Mouse (Mus musculus): Measurements from ENCODE around the gene Saxo1. TPM values are rescaled to one million over a fixed set of nuclear protein-coding genes. Genes with fewer than 3 reads are reported as not detected.

The Saxo1 gene
- polyA plus RNA-seq, 1 experiment from 2014 or later = not detected

DNA sequence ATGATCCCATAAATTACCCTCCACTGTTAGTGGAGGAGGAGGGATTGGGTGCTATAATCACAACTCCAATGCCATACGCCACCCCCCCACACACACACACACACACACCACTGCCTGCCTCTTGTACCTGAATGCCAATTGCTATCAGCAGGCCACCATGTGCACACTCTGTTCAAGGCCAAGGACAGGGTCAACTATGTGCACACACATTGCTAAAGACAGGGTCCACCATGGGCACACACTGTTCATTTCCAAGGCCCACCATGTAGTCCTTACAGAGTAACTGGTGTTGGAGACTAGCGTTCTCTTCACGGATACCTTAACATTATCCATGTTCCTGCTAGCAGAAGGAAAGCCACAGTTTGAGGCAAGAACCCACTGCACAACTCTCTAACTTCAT is 2.9 kb upstream of the Saxo1 start:
- no peak for ATAC-seq
- no peaks in the 10 kb centered on the region for H3K36me3 ChIP-seq (ENCODE audit: control insufficient read depth, insufficient read depth, low read length)
- no peak overlapping the region for H3K27ac ChIP-seq (ENCODE audit: low read length)
- H3K9me3 ChIP-seq (replicated peaks; ENCODE audit: control insufficient read depth, low read length, poor library complexity, severe bottlenecking) = no peaks in the 10 kb centered on the region
- H3K27me3 ChIP-seq (ENCODE audit: control insufficient read depth, insufficient read depth, low read depth, low read length) = no peaks in the 10 kb centered on the region
- no peak overlapping the region for H3K4me2 ChIP-seq (ENCODE audit: low read length)
- H3K9ac ChIP-seq (ENCODE audit: low read depth, low read length) = no peak overlapping the region
- WGBS = 100% methylated on average over 3 of the region's 3 CpGs
- no peak overlapping the region for H3K4me3 ChIP-seq (ENCODE audit: low read depth, low read length)
- H3K4me1 ChIP-seq (ENCODE audit: control insufficient read depth, insufficient read depth, low read length) = no peaks in the 10 kb centered on the region

DNA sequence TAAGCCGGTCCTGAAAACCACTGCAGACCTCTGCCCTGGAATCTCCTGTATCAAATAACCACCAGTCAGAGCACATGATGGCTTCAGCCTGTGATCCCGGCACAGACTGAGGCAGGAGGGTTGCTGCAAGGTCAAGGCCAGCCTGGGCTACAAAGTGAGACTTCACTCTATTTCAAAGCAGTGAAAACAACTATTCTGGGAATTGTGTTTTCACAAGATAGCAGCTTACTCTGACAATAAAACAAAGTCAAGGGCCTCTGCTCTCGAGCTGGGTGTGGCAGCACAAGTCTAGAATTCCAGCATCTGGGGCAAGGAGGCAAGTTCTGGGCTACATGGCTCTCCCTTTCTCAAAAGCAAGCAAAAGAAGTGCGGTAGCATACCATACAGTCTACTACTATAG is 878 bp upstream of the Saxo1 start:
- Histone ChIP-seq H3K4me1 (ENCODE audit: control insufficient read depth, insufficient read depth, low read length) (no peaks in the 10 kb centered on the region), H3K4me2 (ENCODE audit: low read length) (no peak overlapping the region), H3K9ac (ENCODE audit: low read depth, low read length) (no peak overlapping the region), H3K36me3 (ENCODE audit: control insufficient read depth, insufficient read depth, low read length) (no peaks in the 10 kb centered on the region), H3K4me3 (ENCODE audit: low read depth, low read length) (no peak overlapping the region), H3K27me3 (ENCODE audit: control insufficient read depth, insufficient read depth, low read depth, low read length) (no peaks in the 10 kb centered on the region), H3K9me3 (replicated peaks; ENCODE audit: control insufficient read depth, low read length, poor library complexity, severe bottlenecking) (no peaks in the 10 kb centered on the region), H3K27ac (ENCODE audit: low read length) (no peak overlapping the region)
- ATAC-seq = no peak
- 85% methylated on average over 4 of the region's 4 CpGs for WGBS

GRCm38 (mm10) chr4:86557371-86557770 is 757 bp downstream of the Saxo1 start:
- Histone ChIP-seq H3K4me3 (ENCODE audit: low read depth, low read length) (no peak overlapping the region), H3K36me3 (ENCODE audit: control insufficient read depth, insufficient read depth, low read length) (no peaks in the 10 kb centered on the region), H3K9me3 (replicated peaks; ENCODE audit: control insufficient read depth, low read length, poor library complexity, severe bottlenecking) (no peaks in the 10 kb centered on the region), H3K9ac (ENCODE audit: low read depth, low read length) (no peak overlapping the region), H3K27me3 (ENCODE audit: control insufficient read depth, insufficient read depth, low read depth, low read length) (no peaks in the 10 kb centered on the region), H3K4me2 (ENCODE audit: low read length) (no peak overlapping the region), H3K4me1 (ENCODE audit: control insufficient read depth, insufficient read depth, low read length) (no peaks in the 10 kb centered on the region), H3K27ac (ENCODE audit: low read length) (no peak overlapping the region)
- WGBS = 80% methylated on average over 7 of the region's 7 CpGs
- no peak for ATAC-seq

- no peak overlapping the region for H3K4me2 ChIP-seq (ENCODE audit: low read length)
- no peaks in the 10 kb centered on the region for H3K9me3 ChIP-seq (replicated peaks; ENCODE audit: control insufficient read depth, low read length, poor library complexity, severe bottlenecking)
- WGBS = 26% methylated on average over 6 of the region's 6 CpGs
- peak; percentile 60 for ATAC-seq
- H3K4me1 ChIP-seq (ENCODE audit: control insufficient read depth, insufficient read depth, low read length) = no peaks in the 10 kb centered on the region
- no peak overlapping the region for H3K27ac ChIP-seq (ENCODE audit: low read length)
- no peak overlapping the region for H3K9ac ChIP-seq (ENCODE audit: low read depth, low read length)
- no peaks in the 10 kb centered on the region for H3K27me3 ChIP-seq (ENCODE audit: control insufficient read depth, insufficient read depth, low read depth, low read length)
- no peaks in the 10 kb centered on the region for H3K36me3 ChIP-seq (ENCODE audit: control insufficient read depth, insufficient read depth, low read length)
- no peak overlapping the region for H3K4me3 ChIP-seq (ENCODE audit: low read depth, low read length)
Measured at GRCm38 (mm10) chr4:86555035-86555707, 3.0 kb downstream of the Saxo1 start.

DNA sequence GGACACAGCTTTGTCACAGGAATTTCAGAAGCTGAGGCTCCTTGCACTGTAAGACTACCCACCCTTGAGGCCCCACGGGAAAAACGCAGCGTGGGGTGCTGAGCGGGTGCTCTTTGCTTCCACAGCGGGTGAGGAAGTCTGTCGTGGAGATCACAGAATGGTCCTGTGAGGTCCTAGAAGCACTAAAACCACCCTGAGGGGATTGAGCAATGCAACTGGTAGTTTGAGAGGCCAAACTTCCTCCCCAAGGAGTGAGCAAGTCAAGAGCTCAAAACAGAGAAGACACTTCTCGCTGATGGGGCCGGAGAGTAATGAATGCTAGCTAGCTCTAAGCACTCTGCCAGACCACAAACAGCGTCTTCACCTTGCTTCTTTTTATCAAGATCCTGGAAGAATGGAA is 9.8 kb downstream of the Saxo1 start:
- Histone ChIP-seq H3K27ac (ENCODE audit: low read length) (no peak overlapping the region), H3K9ac (ENCODE audit: low read depth, low read length) (no peak overlapping the region), H3K4me1 (ENCODE audit: control insufficient read depth, insufficient read depth, low read length) (no peaks in the 10 kb centered on the region), H3K4me3 (ENCODE audit: low read depth, low read length) (no peak overlapping the region), H3K4me2 (ENCODE audit: low read length) (no peak overlapping the region), H3K36me3 (ENCODE audit: control insufficient read depth, insufficient read depth, low read length) (no peaks in the 10 kb centered on the region), H3K9me3 (replicated peaks; ENCODE audit: control insufficient read depth, low read length, poor library complexity, severe bottlenecking) (no peaks in the 10 kb centered on the region), H3K27me3 (ENCODE audit: control insufficient read depth, insufficient read depth, low read depth, low read length) (no peaks in the 10 kb centered on the region)
- WGBS = 83% methylated on average over 9 of the region's 9 CpGs
- no peak for ATAC-seq

DNA sequence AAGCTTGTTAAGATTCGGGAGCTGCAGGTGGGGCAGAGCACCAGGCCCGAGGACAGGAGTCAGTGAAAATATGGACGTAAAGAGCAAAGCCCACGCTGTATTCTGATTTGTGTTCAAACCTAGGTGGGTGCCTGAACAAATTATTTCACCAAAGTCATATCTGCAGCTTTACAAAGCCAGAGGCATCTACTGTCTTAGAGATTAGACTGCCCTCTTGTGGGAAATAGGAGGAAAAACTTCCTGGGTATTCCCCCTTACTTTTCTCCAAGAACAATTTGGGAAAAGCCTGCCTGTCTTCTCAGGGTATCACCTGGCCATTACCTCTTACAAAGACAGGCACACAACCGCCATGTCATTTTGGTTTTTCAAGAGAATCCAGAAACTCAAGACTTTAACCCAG is 12.5 kb downstream of the Saxo1 start:
- H3K9me3 ChIP-seq (replicated peaks; ENCODE audit: control insufficient read depth, low read length, poor library complexity, severe bottlenecking) = no peaks in the 10 kb centered on the region
- H3K4me1 ChIP-seq (ENCODE audit: control insufficient read depth, insufficient read depth, low read length) = no peaks in the 10 kb centered on the region
- no peak overlapping the region for H3K27ac ChIP-seq (ENCODE audit: low read length)
- 60% methylated on average over 5 of the region's 5 CpGs for WGBS
- H3K4me3 ChIP-seq (ENCODE audit: low read depth, low read length) = no peak overlapping the region
- H3K36me3 ChIP-seq (ENCODE audit: control insufficient read depth, insufficient read depth, low read length) = no peaks in the 10 kb centered on the region
- H3K4me2 ChIP-seq (ENCODE audit: low read length) = no peak overlapping the region
- peak; percentile 58; the same call in 1 of the 2 replicates for ATAC-seq
- H3K9ac ChIP-seq (ENCODE audit: low read depth, low read length) = no peak overlapping the region
- H3K27me3 ChIP-seq (ENCODE audit: control insufficient read depth, insufficient read depth, low read depth, low read length) = no peaks in the 10 kb centered on the region

GRCm38 (mm10) chr4:86543999-86544398 is 14.1 kb downstream of the Saxo1 start:
- H3K4me3 ChIP-seq (ENCODE audit: low read depth, low read length) = no peak overlapping the region
- no peaks in the 10 kb centered on the region for H3K4me1 ChIP-seq (ENCODE audit: control insufficient read depth, insufficient read depth, low read length)
- H3K36me3 ChIP-seq (ENCODE audit: control insufficient read depth, insufficient read depth, low read length) = no peaks in the 10 kb centered on the region
- no peaks in the 10 kb centered on the region for H3K27me3 ChIP-seq (ENCODE audit: control insufficient read depth, insufficient read depth, low read depth, low read length)
- no peaks in the 10 kb centered on the region for H3K9me3 ChIP-seq (replicated peaks; ENCODE audit: control insufficient read depth, low read length, poor library complexity, severe bottlenecking)
- no peak overlapping the region for H3K4me2 ChIP-seq (ENCODE audit: low read length)
- H3K9ac ChIP-seq (ENCODE audit: low read depth, low read length) = no peak overlapping the region
- ATAC-seq = no peak
- 54% methylated on average over 3 of the region's 3 CpGs for WGBS
- H3K27ac ChIP-seq (ENCODE audit: low read length) = no peak overlapping the region

GRCm38 (mm10) chr4:86541573-86541972 is 16.6 kb downstream of the Saxo1 start:
- 100% methylated on average over 1 of the region's 1 CpGs for WGBS
- H3K27me3 ChIP-seq (ENCODE audit: control insufficient read depth, insufficient read depth, low read depth, low read length) = no peaks in the 10 kb centered on the region

GRCm38 (mm10) chr4:86538936-86539335 is 19.2 kb downstream of the Saxo1 start:
- no peak for ATAC-seq
- Histone ChIP-seq H3K4me1 (ENCODE audit: control insufficient read depth, insufficient read depth, low read length) (no peaks in the 10 kb centered on the region), H3K4me2 (ENCODE audit: low read length) (no peak overlapping the region)

More at GRCm38 (mm10) chr4:86541573-86541972, 16.6 kb downstream of the Saxo1 start:
- Histone ChIP-seq H3K4me2 (ENCODE audit: low read length) (no peak overlapping the region), H3K27ac (ENCODE audit: low read length) (no peak overlapping the region), H3K36me3 (ENCODE audit: control insufficient read depth, insufficient read depth, low read length) (no peaks in the 10 kb centered on the region), H3K4me1 (ENCODE audit: control insufficient read depth, insufficient read depth, low read length) (no peaks in the 10 kb centered on the region), H3K9me3 (replicated peaks; ENCODE audit: control insufficient read depth, low read length, poor library complexity, severe bottlenecking) (no peaks in the 10 kb centered on the region; the same call in 1 of the 2 replicates), H3K9ac (ENCODE audit: low read depth, low read length) (no peak overlapping the region), H3K4me3 (ENCODE audit: low read depth, low read length) (no peak overlapping the region)
- ATAC-seq = no peak

More at GRCm38 (mm10) chr4:86538936-86539335, 19.2 kb downstream of the Saxo1 start:
- H3K36me3 ChIP-seq (ENCODE audit: control insufficient read depth, insufficient read depth, low read length) = no peaks in the 10 kb centered on the region
- H3K27ac ChIP-seq (ENCODE audit: low read length) = no peak overlapping the region
- 89% methylated on average over 5 of the region's 5 CpGs for WGBS
- H3K9me3 ChIP-seq (replicated peaks; ENCODE audit: control insufficient read depth, low read length, poor library complexity, severe bottlenecking) = no peaks in the 10 kb centered on the region; the same call in 1 of the 2 replicates
- H3K9ac ChIP-seq (ENCODE audit: low read depth, low read length) = no peak overlapping the region
- no peaks in the 10 kb centered on the region for H3K27me3 ChIP-seq (ENCODE audit: control insufficient read depth, insufficient read depth, low read depth, low read length)
- no peak overlapping the region for H3K4me3 ChIP-seq (ENCODE audit: low read depth, low read length)
